Mouse (Mus musculus): ENCODE results near the gene Prkar1b. TPM values are rescaled to one million over a fixed set of nuclear protein-coding genes. Genes with fewer than 3 reads are reported as not detected.

Prkar1b gene
- total RNA-seq, 2 experiments from 2014 or later: 1.5 to 4.4 TPM

- DNase-seq: no peak
- intact Hi-C loops (cut with DNase I): no loop called here
Measured at GRCm38 (mm10) chr5:139147178-139148078, 2.4 kb downstream of the Prkar1b start.

GRCm38 (mm10) chr5:139146476-139147075, 3.2 kb downstream of the Prkar1b start:
- no peak for DNase-seq
- intact Hi-C loops (cut with DNase I): no loop called here

- DNase-seq: no peak
- intact Hi-C loops (cut with DNase I): no loop called here
Measured at GRCm38 (mm10) chr5:139145726-139146125, 4.1 kb downstream of the Prkar1b start.

GRCm38 (mm10) chr5:139143890-139144289, 5.9 kb downstream of the Prkar1b start:
- no peak for DNase-seq
- intact Hi-C loops (cut with DNase I): no loop called here

- intact Hi-C loops (cut with DNase I): no loop called here
- peak; percentile 12 to 27 for DNase-seq
Measured at GRCm38 (mm10) chr5:139141326-139141725, 8.5 kb downstream of the Prkar1b start.

GRCm38 (mm10) chr5:139140589-139140988, 9.2 kb downstream of the Prkar1b start:
- intact Hi-C loops (cut with DNase I): no loop called here
- no peak for DNase-seq

- DNase-seq: no peak
- intact Hi-C loops (cut with DNase I): no loop called here
Measured at GRCm38 (mm10) chr5:139138926-139139472, 10.8 kb downstream of the Prkar1b start.

GRCm38 (mm10) chr5:139138261-139138925, 11.4 kb downstream of the Prkar1b start:
- DNase-seq: peak in 1 of 2 experiments; percentile 27
- intact Hi-C loops (cut with DNase I): no loop called here

- intact Hi-C loops (cut with DNase I): no loop called here
Measured at GRCm38 (mm10) chr5:139137176-139137575, 12.6 kb downstream of the Prkar1b start.

GRCm38 (mm10) chr5:139136341-139136740, 13.5 kb downstream of the Prkar1b start:
- DNase-seq: no peak
- intact Hi-C loops (cut with DNase I): no loop called here

More at GRCm38 (mm10) chr5:139137176-139137575, 12.6 kb downstream of the Prkar1b start:
- DNase-seq: no peak

- no peak for DNase-seq
- intact Hi-C loops (cut with DNase I): no loop called here
Measured at GRCm38 (mm10) chr5:139134501-139134900, 15.3 kb downstream of the Prkar1b start.

- DNase-seq: no peak
- intact Hi-C loops (cut with DNase I): no loop called here
Measured at GRCm38 (mm10) chr5:139130351-139130750, 19.4 kb downstream of the Prkar1b start.

GRCm38 (mm10) chr5:139129572-139130151, 20.1 kb downstream of the Prkar1b start:
- DNase-seq: no peak
- intact Hi-C loops (cut with DNase I): no loop called here

GRCm38 (mm10) chr5:139129078-139129477, 20.7 kb downstream of the Prkar1b start:
- intact Hi-C loops (cut with DNase I): no loop called here
- DNase-seq: no peak

- no peak for DNase-seq
- intact Hi-C loops (cut with DNase I): no loop called here
Measured at GRCm38 (mm10) chr5:139128476-139129065, 21.2 kb downstream of the Prkar1b start.

GRCm38 (mm10) chr5:139125717-139126116, 24.1 kb downstream of the Prkar1b start:
- intact Hi-C loops (cut with DNase I): no loop called here
- DNase-seq: no peak

- DNase-seq: no peak
- intact Hi-C loops (cut with DNase I): no loop called here
Measured at GRCm38 (mm10) chr5:139118961-139119276, 30.9 kb downstream of the Prkar1b start.

GRCm38 (mm10) chr5:139118139-139118960, 31.5 kb downstream of the Prkar1b start:
- intact Hi-C loops (cut with DNase I): no loop called here
- peak in 1 of 2 experiments; percentile 10 for DNase-seq

- intact Hi-C loops (cut with DNase I): no loop called here
- DNase-seq: no peak
Measured at GRCm38 (mm10) chr5:139115507-139115906, 34.3 kb downstream of the Prkar1b start.

GRCm38 (mm10) chr5:139114876-139115275, 34.9 kb downstream of the Prkar1b start:
- intact Hi-C loops (cut with DNase I): no loop called here
- DNase-seq: no peak
